Mouse (Mus musculus): ENCODE data around the gene Ifnz.
A peak's percentile ranks its signal among the peaks of the same experiment; 100 is the strongest.
"Not testable (repeated sequence)": the region's sequence is repeated elsewhere in the genome, so short reads cannot be mapped to it uniquely, and the experiment has no call there.

Ifnz gene

DNA sequence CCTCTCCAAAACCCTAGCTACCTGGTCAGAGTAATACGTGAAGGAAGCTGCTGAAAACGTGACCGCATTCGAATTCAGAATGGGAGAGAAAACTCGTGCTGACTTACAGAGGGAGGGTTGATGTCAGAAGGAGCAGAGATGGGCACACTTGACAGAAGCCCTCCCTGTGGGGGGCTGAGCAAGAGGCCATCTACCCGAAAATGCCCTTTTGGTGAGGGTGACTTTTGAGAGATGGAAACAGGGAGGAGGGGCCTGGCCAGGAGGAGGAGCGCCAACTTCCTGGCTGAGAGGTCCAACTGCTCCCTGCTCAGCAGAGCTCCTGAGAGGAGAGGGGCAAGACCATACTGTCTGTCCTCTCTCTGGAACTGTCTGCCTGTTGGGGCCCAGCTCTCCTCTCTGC, at the start of gene Ifnz:
Gene Ifnz, plus strand, starts transcription at position 301 of the 400 bp plus-strand sequence.
- not testable (repeated sequence) for DNase-seq (ENCODE audit: low spot score in 2 of 2)

DNA sequence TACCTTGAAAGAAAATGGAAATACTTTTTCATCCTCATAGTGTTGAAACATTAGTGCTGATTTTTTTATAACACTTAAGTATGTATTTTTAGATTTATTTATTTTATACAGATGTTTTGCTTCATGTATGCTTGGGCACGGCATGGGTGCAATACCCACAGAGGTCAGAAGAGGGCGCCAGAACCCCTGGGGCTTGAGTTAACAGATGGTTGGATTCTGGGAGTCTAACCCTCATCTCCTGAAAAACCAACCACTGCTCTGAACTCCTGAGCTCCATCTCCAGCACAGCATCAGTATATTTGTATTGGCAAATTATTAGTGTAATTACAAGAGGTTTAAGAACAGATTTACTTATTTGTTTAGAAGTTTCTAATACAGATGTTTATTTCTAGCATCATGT, 43.5 kb upstream of the Ifnz start:
- no peak for DNase-seq (ENCODE audit: low spot score in 2 of 2)

DNA sequence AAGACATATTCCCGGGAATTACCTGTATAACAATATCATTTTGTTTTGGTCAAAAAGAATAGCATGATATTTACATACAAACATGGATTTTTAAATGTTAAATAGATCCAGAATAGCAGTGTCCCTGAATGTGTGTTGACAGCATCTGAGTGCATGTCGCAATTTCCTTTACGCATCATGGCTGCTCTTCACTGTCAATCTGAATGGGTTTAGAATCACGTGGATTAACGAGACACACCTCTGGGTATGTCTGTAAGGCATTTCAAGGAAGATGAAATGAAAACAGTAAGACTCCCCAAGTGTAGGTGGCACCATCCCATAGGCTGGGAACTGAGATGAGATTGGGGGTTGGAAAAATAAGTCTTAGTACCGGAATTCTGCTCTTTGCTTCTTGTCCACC, 42.9 kb upstream of the Ifnz start:
- no peak for DNase-seq (ENCODE audit: low spot score in 2 of 2)

DNA sequence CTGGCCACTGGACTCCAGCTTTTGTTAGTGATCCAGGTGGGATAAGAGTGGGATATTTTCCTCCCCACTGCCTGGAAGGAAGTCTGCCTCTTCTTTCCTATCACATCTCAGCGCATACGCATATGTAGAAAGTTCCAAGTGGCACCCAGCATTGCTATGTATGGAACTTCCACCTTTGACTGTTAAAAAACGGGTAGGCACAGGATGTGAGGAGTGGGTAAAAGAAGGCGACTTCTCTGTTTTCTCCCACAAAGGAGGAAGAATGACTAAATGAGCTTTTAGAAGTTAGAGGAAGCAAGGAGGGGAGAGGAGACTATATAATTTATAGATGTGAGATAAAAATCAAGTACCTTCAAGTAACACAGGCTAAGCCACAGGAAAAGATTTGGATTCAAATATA, 40.5 kb upstream of the Ifnz start:
- DNase-seq (ENCODE audit: low spot score in 2 of 2), result no peak

DNA sequence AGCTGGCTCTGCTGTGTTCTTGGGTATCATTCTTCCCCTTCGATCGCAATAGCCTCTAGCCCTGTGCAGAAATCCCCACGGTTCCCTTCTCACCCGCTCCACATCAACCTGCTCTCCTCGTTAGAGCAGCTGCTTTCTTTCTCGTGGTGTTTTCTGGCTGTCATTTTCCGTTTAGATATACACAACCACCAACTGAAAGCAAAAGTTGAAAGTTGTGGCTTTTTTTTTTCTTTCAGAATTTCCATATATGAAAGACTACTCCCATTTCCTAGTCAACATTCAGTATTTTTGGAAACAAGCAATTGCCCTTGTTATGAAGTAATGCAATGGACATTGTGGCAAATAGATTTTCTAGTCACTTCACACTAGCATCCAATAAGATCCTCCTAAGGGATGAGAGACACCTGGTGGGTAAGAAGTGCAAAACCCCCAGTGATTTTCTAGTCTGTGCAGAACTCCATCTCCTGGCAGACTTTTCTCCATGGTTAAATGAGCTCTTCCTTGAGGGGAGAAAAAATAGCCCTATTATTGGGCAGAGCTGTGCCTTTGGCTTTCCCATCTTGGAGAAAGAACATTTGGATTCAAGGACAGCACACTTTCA, 39.1 kb upstream of the Ifnz start:
- no peak for DNase-seq (ENCODE audit: low spot score in 2 of 2)

DNA sequence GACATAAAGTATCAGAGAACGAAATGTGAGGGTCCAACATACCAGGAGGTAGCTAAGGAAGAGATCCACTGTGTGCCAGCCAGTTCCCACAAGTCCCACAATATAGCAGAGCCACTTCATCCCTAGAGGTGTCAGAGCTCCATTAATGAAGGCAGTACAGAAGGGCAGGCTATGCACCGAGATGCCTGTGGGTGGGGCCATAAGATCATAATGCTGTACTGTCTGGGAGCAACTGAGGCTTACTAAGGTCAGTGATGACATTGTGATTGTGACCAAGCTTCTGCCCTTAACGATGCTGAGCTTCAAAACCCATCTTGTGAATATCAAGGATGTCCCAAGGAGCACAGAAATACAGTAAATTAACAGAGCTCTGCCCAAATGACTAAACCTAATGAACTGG, 37.7 kb upstream of the Ifnz start:
- no peak for DNase-seq (ENCODE audit: low spot score in 2 of 2)

DNA sequence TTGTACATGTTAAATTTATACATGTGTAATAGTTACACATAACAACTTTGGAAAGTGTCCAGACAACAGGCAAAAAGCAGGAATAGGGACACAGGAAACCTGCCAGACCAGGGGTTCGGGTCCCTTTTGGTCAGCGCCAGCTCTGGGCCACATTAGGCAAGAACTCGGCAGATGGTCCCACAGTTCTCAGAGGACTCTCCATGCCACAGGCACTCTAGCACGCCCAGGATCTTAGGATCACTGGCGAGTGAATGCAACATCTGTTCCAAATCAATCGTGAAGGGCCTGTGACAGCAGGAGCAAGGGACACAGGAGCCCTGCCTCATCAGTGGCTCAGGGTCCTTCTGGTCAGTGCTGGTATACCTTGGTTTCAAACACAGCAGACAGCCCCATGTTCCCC, 32.0 kb upstream of the Ifnz start:
- no peak for DNase-seq (ENCODE audit: low spot score in 2 of 2)

DNA sequence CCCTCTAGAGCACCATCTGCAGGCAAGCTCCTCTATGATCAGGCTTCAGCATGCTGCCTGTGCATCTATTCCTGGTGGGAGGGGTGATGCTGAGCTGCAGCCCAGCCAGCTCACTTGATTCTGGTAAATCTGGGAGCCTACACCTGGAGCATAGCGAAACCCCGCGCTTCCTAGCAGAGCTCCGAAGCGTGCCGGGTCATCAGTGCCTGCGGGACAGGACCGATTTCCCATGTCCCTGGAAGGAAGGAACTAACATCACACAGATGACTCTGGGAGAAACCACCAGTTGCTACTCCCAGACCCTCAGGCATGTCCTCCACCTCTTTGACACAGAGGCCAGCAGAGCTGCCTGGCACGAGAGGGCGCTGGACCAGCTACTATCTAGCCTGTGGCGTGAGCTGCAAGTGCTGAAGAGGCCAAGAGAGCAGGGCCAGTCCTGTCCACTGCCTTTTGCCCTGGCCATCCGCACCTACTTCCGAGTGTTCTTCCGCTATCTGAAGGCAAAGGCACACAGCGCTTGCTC, 27.1 kb upstream of the Ifnz start, which contains the start of gene Gm13271:
Gene Gm13271, plus strand, starts transcription at position 51 of the 523 bp plus-strand sequence.
- peak; percentile 61 to 73 for DNase-seq (ENCODE audit: low spot score in 2 of 2)

DNA sequence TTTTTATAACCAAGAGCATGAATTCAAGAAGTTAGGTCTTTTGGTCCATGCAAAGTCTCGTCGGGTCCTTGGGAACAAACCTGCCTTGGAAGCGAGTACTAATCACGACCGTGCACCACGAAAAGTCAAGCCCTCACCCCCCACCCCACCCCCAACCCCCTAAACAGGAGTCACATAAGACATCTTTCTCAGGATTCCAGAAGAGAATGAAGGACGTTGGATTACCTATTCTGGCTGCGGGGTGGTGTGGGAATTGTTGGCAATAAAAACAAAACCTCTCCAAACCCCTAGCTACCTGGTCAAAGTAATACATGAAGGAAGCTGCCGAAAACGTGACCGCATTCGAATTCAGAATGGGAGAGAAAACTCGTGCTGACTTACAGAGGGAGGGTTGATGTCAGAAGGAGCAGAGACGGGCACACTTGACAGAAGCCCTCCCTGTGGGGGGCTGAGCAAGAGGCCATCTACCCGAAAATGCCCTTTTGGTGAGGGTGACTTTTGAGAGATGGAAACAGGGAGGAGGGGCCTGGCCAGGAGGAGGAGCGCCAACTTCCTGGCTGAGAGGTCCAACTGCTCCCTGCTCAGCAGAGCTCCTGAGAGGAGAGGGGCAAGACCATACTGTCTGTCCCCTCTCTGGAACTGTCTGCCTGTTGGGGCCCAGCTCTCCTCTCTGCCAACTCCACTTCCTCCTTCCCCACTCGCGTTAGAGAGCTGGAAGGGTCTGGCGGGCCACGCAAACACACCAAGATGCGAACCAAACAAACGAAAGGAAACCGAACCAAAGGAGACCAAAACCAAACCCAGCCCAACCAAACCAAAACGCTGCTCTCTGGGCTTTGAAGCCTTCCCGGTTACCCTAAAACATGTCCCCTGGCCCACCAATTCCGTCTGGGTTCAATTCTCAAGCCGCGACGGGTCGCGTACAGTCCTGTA, 25.1 kb upstream of the Ifnz start:
- not testable (repeated sequence) for DNase-seq (ENCODE audit: low spot score in 2 of 2)

DNA sequence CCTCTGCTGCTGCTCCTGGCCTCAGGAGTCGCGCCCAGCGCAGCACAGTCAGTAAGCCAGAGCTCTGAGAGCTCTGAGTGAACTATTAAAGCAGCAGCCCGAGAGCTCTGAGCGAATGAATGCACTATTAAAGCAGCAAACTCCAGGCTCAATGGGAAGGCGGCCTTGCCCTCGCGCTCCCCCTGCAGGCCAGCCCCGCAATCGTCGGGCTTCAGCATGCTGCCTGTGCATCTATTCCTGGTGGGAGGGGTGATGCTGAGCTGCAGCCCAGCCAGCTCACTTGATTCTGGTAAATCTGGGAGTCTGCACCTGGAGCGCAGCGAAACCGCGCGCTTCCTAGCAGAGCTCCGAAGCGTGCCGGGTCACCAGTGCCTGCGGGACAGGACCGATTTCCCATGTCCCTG, 24.3 kb upstream of the Ifnz start:
- DNase-seq (ENCODE audit: low spot score in 2 of 2), result peak; percentile 90

DNA sequence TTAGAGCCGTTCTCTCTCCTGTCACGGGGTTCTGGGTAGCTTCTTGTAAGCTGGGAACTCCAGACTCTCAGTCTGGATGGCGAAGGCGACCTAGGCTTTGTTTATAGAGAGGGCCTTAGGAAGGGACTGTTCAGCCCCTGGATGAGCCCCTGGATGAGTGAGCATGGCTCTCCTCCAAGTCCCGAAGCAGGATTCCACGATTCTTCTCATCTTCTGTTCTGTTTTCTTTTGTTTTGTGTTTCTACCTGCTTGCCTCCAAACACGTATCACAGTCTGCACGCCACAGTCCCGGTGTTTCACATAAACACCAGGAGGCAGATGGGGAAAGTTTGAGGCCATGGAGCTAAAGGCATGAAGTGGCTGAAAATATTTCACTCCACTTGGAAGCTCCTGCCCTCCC, 23.2 kb upstream of the Ifnz start:
- DNase-seq (ENCODE audit: low spot score in 2 of 2), result not testable (repeated sequence)

DNA sequence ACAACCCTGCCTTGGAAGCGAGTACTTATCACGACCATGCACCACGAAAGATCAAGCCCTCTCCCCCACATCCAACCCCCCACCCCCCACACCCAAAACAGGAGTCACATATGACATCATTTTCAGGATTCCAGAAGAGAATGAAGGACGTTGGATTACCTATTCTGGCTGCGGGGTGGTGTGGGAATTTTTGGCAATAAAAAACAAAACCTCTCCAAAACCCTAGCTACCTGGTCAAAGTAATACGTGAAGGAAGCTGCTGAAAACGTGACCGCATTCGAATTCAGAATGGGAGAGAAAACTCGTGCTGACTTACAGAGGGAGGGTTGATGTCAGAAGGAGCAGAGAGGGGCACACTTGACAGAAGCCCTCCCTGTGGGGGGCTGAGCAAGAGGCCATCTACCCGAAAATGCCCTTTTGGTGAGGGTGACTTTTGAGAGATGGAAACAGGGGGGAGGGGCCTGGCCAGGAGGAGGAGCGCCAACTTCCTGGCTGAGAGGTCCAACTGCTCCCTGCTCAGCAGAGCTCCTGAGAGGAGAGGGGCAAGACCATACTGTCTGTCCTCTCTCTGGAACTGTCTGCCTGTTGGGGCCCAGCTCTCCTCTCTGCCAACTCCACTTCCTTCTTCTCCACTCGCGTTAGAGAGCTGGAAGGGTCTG, 22.2 kb upstream of the Ifnz start, which contains the start of gene Gm13283:
Gene Gm13283, plus strand, starts transcription at position 510 of the 659 bp plus-strand sequence.
- peak in 1 of 2 experiments; percentile 14 for DNase-seq (ENCODE audit: low spot score in 2 of 2)

DNA sequence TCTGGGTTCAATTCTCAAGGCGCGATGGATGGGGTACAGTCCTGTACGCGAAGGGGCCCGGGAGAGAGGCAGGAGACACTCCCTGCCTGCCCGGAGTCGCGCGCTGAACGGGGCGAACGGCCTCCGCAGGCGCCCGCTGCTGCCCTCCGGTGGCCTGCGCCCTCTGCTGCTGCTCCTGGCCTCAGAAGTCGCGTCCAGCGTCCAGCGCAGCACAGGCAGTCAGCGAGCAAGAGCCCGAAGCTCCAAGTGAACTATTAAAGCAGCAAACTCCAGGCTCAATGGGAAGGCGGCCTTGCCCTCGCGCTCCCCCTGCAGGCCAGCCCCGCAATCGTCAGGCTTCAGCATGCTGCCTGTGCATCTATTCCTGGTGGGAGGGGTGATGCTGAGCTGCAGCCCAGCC, 21.5 kb upstream of the Ifnz start:
- DNase-seq (ENCODE audit: low spot score in 2 of 2), result peak; percentile 21 to 30

DNA sequence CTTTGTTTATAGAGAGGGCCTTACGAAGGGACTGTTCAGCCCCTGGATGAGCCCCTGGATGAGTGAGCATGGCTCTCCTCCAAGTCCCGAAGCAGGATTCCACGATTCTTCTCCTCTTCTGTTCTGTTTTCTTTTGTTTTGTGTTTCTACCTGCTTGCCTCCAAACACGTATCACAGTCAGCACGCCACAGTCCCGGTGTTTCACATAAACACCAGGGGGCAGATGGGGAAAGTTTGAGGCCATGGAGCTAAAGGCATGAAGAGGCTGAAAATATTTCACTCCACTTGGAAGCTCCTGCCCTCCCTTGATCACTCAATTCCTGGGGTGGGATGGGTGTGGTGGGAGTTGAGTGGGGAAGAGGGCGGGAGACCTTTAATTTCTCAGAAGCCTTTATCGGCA, 20.2 kb upstream of the Ifnz start:
- DNase-seq (ENCODE audit: low spot score in 2 of 2), result peak; percentile 62 to 64

DNA sequence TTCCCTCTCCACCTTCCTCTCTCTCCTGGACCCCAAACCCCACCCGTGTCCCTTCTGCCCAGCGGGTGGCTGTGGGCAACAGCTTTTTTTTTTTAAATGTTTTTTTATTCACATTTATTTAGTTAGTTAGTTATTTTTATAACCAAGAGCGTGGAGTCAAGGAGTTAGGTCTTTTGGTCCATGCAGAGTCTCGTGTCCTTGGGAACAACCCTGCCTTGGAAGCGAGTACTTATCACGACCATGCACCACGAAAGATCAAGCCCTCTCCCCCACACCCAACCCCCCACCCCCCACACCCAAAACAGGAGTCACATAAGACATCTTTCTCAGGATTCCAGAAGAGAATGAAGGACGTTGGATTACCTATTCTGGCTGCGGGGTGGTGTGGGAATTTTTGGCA, 19.6 kb upstream of the Ifnz start:
- not testable (repeated sequence) for DNase-seq (ENCODE audit: low spot score in 2 of 2)

DNA sequence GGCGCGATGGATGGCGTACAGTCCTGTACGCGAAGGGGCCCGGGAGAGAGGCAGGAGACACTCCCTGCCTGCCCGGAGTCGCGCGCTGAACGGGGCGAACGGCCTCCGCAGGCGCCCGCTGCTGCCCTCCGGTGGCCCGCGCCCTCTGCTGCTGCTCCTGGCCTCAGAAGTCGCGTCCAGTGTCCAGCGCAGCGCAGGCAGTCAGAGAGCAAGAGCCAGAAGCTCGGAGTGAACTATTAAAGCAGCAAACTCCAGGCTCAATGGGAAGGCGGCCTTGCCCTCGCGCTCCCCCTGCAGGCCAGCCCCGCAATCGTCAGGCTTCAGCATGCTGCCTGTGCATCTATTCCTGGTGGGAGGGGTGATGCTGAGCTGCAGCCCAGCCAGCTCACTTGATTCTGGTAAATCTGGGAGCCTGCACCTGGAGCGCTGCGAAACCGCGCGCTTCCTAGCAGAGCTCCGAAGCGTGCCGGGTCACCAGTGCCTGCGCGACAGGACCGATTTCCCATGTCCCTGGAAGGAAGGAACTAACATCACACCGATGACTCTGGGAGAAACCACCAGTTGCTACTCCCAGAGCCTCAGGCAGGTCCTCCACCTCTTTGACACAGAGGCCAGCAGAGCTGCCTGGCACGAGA, 18.4 kb upstream of the Ifnz start:
- not testable (repeated sequence) for DNase-seq (ENCODE audit: low spot score in 2 of 2)

DNA sequence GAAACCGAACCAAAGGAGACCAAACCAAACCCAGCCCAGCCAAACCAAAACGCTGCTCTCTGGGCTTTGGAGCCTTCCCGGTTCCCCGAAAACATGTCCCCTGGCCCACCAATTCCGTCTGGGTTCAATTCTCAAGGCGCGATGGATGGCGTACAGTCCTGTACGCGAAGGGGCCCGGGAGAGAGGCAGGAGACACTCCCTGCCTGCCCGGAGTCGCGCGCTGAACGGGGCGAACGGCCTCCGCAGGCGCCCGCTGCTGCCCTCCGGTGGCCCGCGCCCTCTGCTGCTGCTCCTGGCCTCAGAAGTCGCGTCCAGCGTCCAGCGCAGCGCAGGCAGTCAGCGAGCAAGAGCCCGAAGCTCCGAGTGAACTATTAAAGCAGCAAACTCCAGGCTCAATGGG, 8.4 kb upstream of the Ifnz start, which contains the start of gene Gm13290:
Gene Gm13290, plus strand, starts transcription at position 301 of the 400 bp plus-strand sequence.
- not testable (repeated sequence) for DNase-seq (ENCODE audit: low spot score in 2 of 2)

DNA sequence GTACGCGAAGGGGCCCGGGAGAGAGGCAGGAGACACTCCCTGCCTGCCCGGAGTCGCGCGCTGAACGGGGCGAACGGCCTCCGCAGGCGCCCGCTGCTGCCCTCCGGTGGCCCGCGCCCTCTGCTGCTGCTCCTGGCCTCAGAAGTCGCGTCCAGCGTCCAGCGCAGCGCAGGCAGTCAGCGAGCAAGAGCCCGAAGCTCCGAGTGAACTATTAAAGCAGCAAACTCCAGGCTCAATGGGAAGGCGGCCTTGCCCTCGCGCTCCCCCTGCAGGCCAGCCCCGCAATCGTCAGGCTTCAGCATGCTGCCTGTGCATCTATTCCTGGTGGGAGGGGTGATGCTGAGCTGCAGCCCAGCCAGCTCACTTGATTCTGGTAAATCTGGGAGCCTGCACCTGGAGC, 5.3 kb upstream of the Ifnz start, which contains the start of gene Gm13289:
Gene Gm13289, plus strand, starts transcription at position 301 of the 400 bp plus-strand sequence.
- not testable (repeated sequence) for DNase-seq (ENCODE audit: low spot score in 2 of 2)

DNA sequence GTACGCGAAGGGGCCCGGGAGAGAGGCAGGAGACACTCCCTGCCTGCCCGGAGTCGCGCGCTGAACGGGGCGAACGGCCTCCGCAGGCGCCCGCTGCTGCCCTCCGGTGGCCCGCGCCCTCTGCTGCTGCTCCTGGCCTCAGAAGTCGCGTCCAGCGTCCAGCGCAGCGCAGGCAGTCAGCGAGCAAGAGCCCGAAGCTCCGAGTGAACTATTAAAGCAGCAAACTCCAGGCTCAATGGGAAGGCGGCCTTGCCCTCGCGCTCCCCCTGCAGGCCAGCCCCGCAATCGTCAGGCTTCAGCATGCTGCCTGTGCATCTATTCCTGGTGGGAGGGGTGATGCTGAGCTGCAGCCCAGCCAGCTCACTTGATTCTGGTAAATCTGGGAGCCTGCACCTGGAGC, 2.4 kb upstream of the Ifnz start, which contains the start of gene Gm13272:
Gene Gm13272, plus strand, starts transcription at position 301 of the 400 bp plus-strand sequence.
- not testable (repeated sequence) for DNase-seq (ENCODE audit: low spot score in 2 of 2)

DNA sequence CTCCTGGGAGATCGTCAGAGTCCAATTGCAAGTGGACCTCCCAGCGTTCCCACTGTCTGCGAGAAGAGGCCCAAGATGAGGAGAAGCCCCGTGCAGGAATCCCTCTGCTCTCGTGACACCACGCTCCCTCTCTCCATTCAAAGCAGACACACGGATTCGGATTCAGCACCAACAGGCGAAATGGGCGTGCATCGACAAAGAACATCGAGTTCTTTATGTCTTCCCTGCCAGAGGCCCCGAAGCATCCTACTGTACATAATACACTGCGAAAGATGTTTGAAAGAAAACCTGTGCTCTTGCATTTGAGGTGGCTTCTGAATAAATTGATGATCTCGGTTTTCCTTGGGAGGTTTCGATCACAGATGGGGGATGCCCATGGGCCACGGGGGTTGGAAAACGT, 1.6 kb upstream of the Ifnz start:
- not testable (repeated sequence) for DNase-seq (ENCODE audit: low spot score in 2 of 2)

DNA sequence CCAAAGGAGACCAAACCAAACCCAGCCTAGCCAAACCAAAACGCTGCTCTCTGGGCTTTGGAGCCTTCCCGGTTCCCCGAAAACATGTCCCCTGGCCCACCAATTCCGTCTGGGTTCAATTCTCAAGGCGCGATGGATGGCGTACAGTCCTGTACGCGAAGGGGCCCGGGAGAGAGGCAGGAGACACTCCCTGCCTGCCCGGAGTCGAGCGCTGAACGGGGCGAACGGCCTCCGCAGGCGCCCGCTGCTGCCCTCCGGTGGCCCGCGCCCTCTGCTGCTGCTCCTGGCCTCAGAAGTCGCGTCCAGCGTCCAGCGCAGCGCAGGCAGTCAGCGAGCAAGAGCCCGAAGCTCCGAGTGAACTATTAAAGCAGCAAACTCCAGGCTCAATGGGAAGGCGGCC, 404 bp downstream of the Ifnz start:
- not testable (repeated sequence) for DNase-seq (ENCODE audit: low spot score in 2 of 2)

All from right cerebral cortex, postnatal 36 days (tissue).